Mouse (Mus musculus) forebrain, embryonic 15.5 days (tissue): Measurements from ENCODE around the gene Ippk. TPM values are rescaled to one million over a fixed set of nuclear protein-coding genes. Genes with fewer than 3 reads are reported as not detected.

ENCODE experiments used
- ATAC-seq: fragments of 200-750 bp; cut with Nextera tagmentation; replicated peaks from 2 replicates; pipeline ENCODE4 v1.8.0; 2017; ENCODE audit warnings: mild to moderate bottlenecking, moderate TSS enrichment, moderate library complexity
- H3K27ac ChIP-seq: fragments of 300-500 bp; sonication (generic); replicated peaks from 2 replicates; pipeline ENCODE4 v1.5.1; 2015; ENCODE audit warnings: mild to moderate bottlenecking, inconsistent platforms
- H3K27me3 ChIP-seq: fragments of 300-500 bp; sonication (generic); 2 replicates; pipeline ENCODE4 v1.6.1; 2015; ENCODE audit warnings: inconsistent platforms
- H3K36me3 ChIP-seq: fragments of 300-500 bp; sonication (generic); 2 replicates; pipeline ENCODE4 v1.6.1; 2015; ENCODE audit warnings: mild to moderate bottlenecking, inconsistent platforms
- H3K4me1 ChIP-seq: fragments of 300-500 bp; sonication (generic); 2 replicates; pipeline ENCODE4 v1.6.1; 2015; ENCODE audit warnings: inconsistent platforms
- H3K4me2 ChIP-seq: fragments of 300-500 bp; sonication (generic); replicated peaks from 2 replicates; pipeline ENCODE4 v1.6.1; 2015; ENCODE audit warnings: mild to moderate bottlenecking, inconsistent platforms
- H3K4me3 ChIP-seq: fragments of 300-500 bp; sonication (generic); 2 replicates; pipeline ENCODE4 v1.5.1; 2015; ENCODE audit warnings: mild to moderate bottlenecking, inconsistent platforms
- H3K9ac ChIP-seq: fragments of 300-500 bp; sonication (generic); replicated peaks from 2 replicates; pipeline ENCODE4 v1.6.1; 2015; ENCODE audit warnings: mild to moderate bottlenecking, inconsistent platforms
- H3K9me3 ChIP-seq: fragments of 300-500 bp; sonication (generic); 2 replicates; pipeline ENCODE4 v1.6.1; 2016; ENCODE audit warnings: inconsistent platforms
- WGBS: fragments of 180-500 bp; shearing (Covaris S2); methylation state at CpG from one replicate; pipeline ENCODE4 v1.1.7; 2015; ENCODE audit warnings: mixed read lengths; 5-methylcytosine and 5-hydroxymethylcytosine counted together
- polyA plus RNA-seq: library from polyadenylated mRNA; unstranded; fragments of >200 nt; fragmentation: Nextera tagmentation; extraction: Ambion mirVana; gene quantifications from 2 replicates; pipeline ENCODE4 v1.2.1, GENCODE M21; 2015

Ippk gene
- polyA plus RNA-seq, 1 experiment from 2014 or later: 15.9 TPM

- 48% methylated on average over 4 of the region's 4 CpGs for WGBS
- H3K9me3 ChIP-seq: no peaks in the 10 kb centered on the region
Observed at GRCm38 (mm10) chr13:49504510-49504909, 83.5 kb downstream of the Ippk start, which contains the start of gene Ecm2. Gene Ecm2 (plus strand): TSS chr13:49504810.

GRCm38 (mm10) chr13:49505776-49506175, 84.7 kb downstream of the Ippk start:
- Histone ChIP-seq H3K36me3 (no peaks in the 10 kb centered on the region), H3K9ac (no peak overlapping the region), H3K4me1 (no peaks in the 10 kb centered on the region), H3K27ac (no peak overlapping the region), H3K4me2 (no peak overlapping the region), H3K9me3 (no peaks in the 10 kb centered on the region), H3K27me3 (no peaks in the 10 kb centered on the region), H3K4me3 (no peak overlapping the region)
- no peak for ATAC-seq
- 88% methylated on average over 4 of the region's 4 CpGs for WGBS

More at GRCm38 (mm10) chr13:49504510-49504909, 83.5 kb downstream of the Ippk start, which contains the start of gene Ecm2:
- no peak within 1 kb of the TSS for H3K4me2 ChIP-seq
- no peaks in the 10 kb centered on the region for H3K27me3 ChIP-seq
- H3K4me1 ChIP-seq: no peaks in the 10 kb centered on the region
- ATAC-seq: no peak
- no peak within 1 kb of the TSS for H3K27ac ChIP-seq
- no peak within 1 kb of the TSS for H3K4me3 ChIP-seq
- no peaks in the 10 kb centered on the region for H3K36me3 ChIP-seq
- H3K9ac ChIP-seq: no peak within 1 kb of the TSS

GRCm38 (mm10) chr13:49507176-49507575, 86.1 kb downstream of the Ippk start:
- no peak overlapping the region for H3K9ac ChIP-seq
- WGBS: 88% methylated on average over 3 of the region's 3 CpGs
- H3K36me3 ChIP-seq: no peaks in the 10 kb centered on the region
- no peaks in the 10 kb centered on the region for H3K4me1 ChIP-seq
- no peaks in the 10 kb centered on the region for H3K9me3 ChIP-seq
- H3K27ac ChIP-seq: no peak overlapping the region
- H3K27me3 ChIP-seq: no peaks in the 10 kb centered on the region
- ATAC-seq: no peak
- H3K4me2 ChIP-seq: no peak overlapping the region
- H3K4me3 ChIP-seq: no peak overlapping the region

Other genes starting within 250 kb of the Ippk start
- gene Ninj1, start 233.8 kb upstream of the Ippk start, polyA plus RNA-seq: 21.1 and 22.0 TPM in 2 replicates
- gene Card19, start 205.2 kb upstream of the Ippk start, polyA plus RNA-seq: 21.1 and 23.1 TPM in 2 replicates
- 0.68 and 0.98 TPM in 2 replicates for gene Susd3, start 172.5 kb upstream of the Ippk start, polyA plus RNA-seq
- gene Fgd3, start 100.9 kb upstream of the Ippk start, polyA plus RNA-seq: 3.4 and 3.9 TPM in 2 replicates
- 26.4 and 27.1 TPM in 2 replicates for gene Bicd2, start 79.7 kb upstream of the Ippk start, polyA plus RNA-seq
- 0.59 and 0.65 TPM in 2 replicates for gene Tes3-ps, start 72.1 kb downstream of the Ippk start, polyA plus RNA-seq
- 1.4 and 2.1 TPM in 2 replicates for gene Ecm2, start 83.6 kb downstream of the Ippk start, polyA plus RNA-seq
- gene Aspn, start 123.2 kb downstream of the Ippk start, polyA plus RNA-seq: 0.43 and 0.53 TPM in 2 replicates
- gene Omd, start 161.2 kb downstream of the Ippk start, polyA plus RNA-seq: 0.47 and 0.66 TPM in 2 replicates
- 7.7 and 9.5 TPM in 2 replicates for gene Ogn, start 186.8 kb downstream of the Ippk start, polyA plus RNA-seq
- gene Cenpp, start 231.5 kb downstream of the Ippk start, polyA plus RNA-seq: 13.1 and 14.5 TPM in 2 replicates
- 27.1 and 27.8 TPM in 2 replicates for gene Nol8, start 231.8 kb downstream of the Ippk start, polyA plus RNA-seq